Mouse (Mus musculus): Measurements from ENCODE around the gene Ms4a3. TPM values are rescaled to one million over a fixed set of nuclear protein-coding genes. Genes with fewer than 3 reads are reported as not detected.

Ms4a3 gene
- polyA plus RNA-seq, 1 experiment from 2014 or later = not detected

Other genes starting within 250 kb of the Ms4a3 start
- gene Ms4a4c, start 236.1 kb downstream of the Ms4a3 start, polyA plus RNA-seq (2016; fragmentation: Nextera tagmentation; extraction: Ambion mirVana) = 0.20 TPM in 1 of 2 replicates, not detected in the other
- not detected in 2 replicates for gene Ms4a4b, start 197.3 kb downstream of the Ms4a3 start, polyA plus RNA-seq (2016; fragmentation: Nextera tagmentation; extraction: Ambion mirVana)
- 2.0 and 2.2 TPM in 2 replicates for gene Ms4a6c, start 171.5 kb downstream of the Ms4a3 start, polyA plus RNA-seq (2016; fragmentation: Nextera tagmentation; extraction: Ambion mirVana)
- gene Gm8369, start 154.9 kb downstream of the Ms4a3 start, polyA plus RNA-seq (2016; fragmentation: Nextera tagmentation; extraction: Ambion mirVana) = not detected in 2 replicates
- 2.3 and 3.0 TPM in 2 replicates for gene Ms4a6b, start 124.3 kb downstream of the Ms4a3 start, polyA plus RNA-seq (2016; fragmentation: Nextera tagmentation; extraction: Ambion mirVana)
- 0.31 and 0.99 TPM in 2 replicates for gene Ms4a4d, start 104.0 kb downstream of the Ms4a3 start, polyA plus RNA-seq (2016; fragmentation: Nextera tagmentation; extraction: Ambion mirVana)
- 1.4 and 2.5 TPM in 2 replicates for gene Ms4a6d, start 36.0 kb downstream of the Ms4a3 start, polyA plus RNA-seq (2016; fragmentation: Nextera tagmentation; extraction: Ambion mirVana)
- not detected in 2 replicates for gene Ms4a2, start 17.1 kb downstream of the Ms4a3 start, polyA plus RNA-seq (2016; fragmentation: Nextera tagmentation; extraction: Ambion mirVana)
- gene Oosp2, start 19.7 kb upstream of the Ms4a3 start, polyA plus RNA-seq (2016; fragmentation: Nextera tagmentation; extraction: Ambion mirVana) = not detected in 2 replicates
- not detected in 2 replicates for gene Oosp1, start 50.3 kb upstream of the Ms4a3 start, polyA plus RNA-seq (2016; fragmentation: Nextera tagmentation; extraction: Ambion mirVana)
- gene Oosp3, start 56.2 kb upstream of the Ms4a3 start, polyA plus RNA-seq (2016; fragmentation: Nextera tagmentation; extraction: Ambion mirVana) = not detected in 2 replicates
- not detected in 2 replicates for gene Gif, start 106.7 kb upstream of the Ms4a3 start, polyA plus RNA-seq (2016; fragmentation: Nextera tagmentation; extraction: Ambion mirVana)
- 56.0 and 57.6 TPM in 2 replicates for gene Mrpl16, start 129.5 kb upstream of the Ms4a3 start, polyA plus RNA-seq (2016; fragmentation: Nextera tagmentation; extraction: Ambion mirVana)
- gene Stx3, start 178.6 kb upstream of the Ms4a3 start, polyA plus RNA-seq (2016; fragmentation: Nextera tagmentation; extraction: Ambion mirVana) = 13.7 and 16.0 TPM in 2 replicates
- not detected in 2 replicates for gene Olfr1417, start 198.4 kb upstream of the Ms4a3 start, polyA plus RNA-seq (2016; fragmentation: Nextera tagmentation; extraction: Ambion mirVana)
- gene Olfr1418, start 220.2 kb upstream of the Ms4a3 start, polyA plus RNA-seq (2016; fragmentation: Nextera tagmentation; extraction: Ambion mirVana) = not detected in 2 replicates
- gene Olfr1419, start 234.3 kb upstream of the Ms4a3 start, polyA plus RNA-seq (2016; fragmentation: Nextera tagmentation; extraction: Ambion mirVana) = not detected in 2 replicates
- gene Olfr1420, start 245.7 kb upstream of the Ms4a3 start, polyA plus RNA-seq (2016; fragmentation: Nextera tagmentation; extraction: Ambion mirVana) = not detected in 2 replicates